Mouse (Mus musculus): ENCODE results near the gene Nmnat2. TPM values are rescaled to one million over a fixed set of nuclear protein-coding genes. Genes with fewer than 3 reads are reported as not detected.

Nmnat2 gene
- polyA plus RNA-seq, 1 experiment from 2014 or later = 0.58 TPM

DNA sequence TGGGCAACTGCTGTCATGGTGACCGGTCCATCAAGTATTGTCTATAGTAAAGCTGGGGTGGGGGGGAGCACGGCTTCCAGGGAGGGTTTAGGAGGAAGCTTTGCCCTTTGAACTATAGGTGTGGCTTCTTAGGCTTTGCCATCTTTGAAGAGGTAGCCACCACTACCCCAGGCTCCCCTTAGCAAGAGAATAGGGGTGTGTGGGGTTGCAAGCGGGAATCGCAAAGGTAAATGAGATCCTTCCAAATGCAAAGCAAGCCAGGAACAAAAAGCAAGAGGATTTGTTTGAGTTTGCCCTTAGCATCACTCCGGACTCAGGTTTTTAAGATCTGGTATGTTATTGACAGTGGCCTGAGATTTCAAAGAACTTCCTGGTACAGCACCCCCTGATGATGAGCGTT lies 140.5 kb downstream of the Nmnat2 start:
- Histone ChIP-seq H3K9me3 (replicated peaks; ENCODE audit: low read length) (no peaks in the 10 kb centered on the region), H3K27ac (0 out of 2 replicates have a peak overlapping the region, but pooled peaks have one; percentile 62), H3K4me3 (replicated peaks; ENCODE audit: low read depth, low read length) (no peak overlapping the region), H3K4me2 (ENCODE audit: low read length) (no peak overlapping the region), H3K36me3 (ENCODE audit: insufficient read depth, low read length) (no peaks in the 10 kb centered on the region), H3K9ac (ENCODE audit: low read depth, low read length) (no peak overlapping the region), H3K27me3 (ENCODE audit: insufficient read depth, low read length) (no peaks in the 10 kb centered on the region), H3K4me1 (replicated peaks; ENCODE audit: insufficient read depth, low read length) (peaks cover 12% of the 10 kb centered on the region; the same call in 1 of the 2 replicates)
- no peak for ATAC-seq (replicated peaks; ENCODE audit: low FRiP score, low read depth)
- TF ChIP-seq CTCF (IDR thresholded peaks at IDR 0.05; ENCODE audit: low read depth) = no peak
- no peak for DNase-seq (ENCODE audit: low spot score)
- 74% methylated on average over 6 of the region's 6 CpGs for WGBS

DNA sequence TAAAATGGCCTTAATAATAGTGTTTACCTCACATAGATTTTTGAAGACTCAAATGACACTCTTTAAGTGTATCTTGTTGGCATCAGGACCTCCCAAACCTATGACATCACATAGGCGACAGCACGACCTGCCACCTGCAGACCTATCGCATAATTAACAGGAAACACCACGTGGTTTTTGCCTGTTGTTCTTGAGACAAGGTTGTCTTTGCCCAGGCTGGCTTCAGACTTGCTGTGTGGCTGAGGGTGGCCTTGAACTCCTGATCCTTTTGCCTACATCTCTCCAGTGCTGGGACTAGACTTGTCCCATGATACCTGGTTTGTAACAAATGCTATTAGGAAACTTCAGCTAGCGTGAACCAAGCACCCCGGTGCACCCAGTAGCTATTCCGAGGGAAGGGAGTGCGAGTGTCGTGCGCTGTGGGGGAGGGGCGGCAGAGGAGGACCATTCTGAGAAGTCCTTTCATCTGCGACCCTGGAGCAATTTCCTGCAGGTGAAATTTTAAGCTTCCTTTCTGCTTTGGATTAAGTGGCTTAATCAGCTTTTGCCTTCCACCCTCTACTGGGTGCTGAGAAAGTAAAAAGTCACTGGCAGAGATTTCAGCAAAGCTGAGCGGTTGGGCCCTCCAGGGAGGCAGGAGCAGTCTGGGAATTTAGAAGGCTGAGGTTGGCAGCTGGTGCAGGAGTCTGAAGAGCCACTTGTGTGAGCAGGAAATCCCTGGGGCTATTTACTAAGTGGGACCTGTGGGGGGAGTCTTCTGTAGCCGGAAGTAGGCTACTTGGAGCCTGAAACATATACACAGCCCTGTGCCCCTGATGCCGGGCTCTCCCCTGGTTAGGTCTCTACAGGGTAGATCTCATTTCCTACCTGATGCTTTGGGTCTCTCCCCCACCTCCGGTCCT lies 141.3 kb downstream of the Nmnat2 start:
- peak; percentile 34 for DNase-seq (ENCODE audit: low spot score)

DNA sequence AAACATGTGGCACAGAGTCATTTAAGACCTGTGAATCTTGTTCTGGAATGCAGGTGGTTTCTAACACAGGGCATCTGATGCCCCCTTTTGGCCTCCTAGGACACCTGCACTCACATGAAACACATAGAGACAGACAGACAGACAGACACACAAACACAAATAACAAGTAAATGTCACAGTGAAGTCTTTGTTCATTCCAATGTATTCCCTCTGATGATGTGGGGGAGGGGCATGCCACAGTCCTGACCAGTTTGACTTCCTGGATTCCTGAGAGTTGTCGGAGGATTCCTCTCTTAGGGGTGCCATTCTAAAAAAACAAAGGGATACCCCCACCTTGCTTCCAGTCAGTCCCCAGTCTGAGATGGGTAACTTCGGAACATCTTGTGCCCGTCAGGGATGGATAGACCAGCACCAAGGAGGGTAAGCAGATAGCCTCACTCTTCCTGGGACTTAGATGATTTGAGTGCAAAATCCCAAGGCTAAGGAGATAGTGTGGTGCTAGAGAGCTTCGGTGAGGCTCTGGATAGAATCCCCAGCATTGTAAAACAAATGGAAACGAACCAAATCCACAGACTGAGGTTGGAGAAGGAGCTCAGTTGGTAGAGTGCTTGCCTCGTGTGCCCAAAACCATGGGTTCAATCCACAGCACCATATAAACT lies 142.4 kb downstream of the Nmnat2 start:
- H3K27ac ChIP-seq = peak overlapping the region; percentile 62
- 93% methylated on average over 6 of the region's 6 CpGs for WGBS
- DNase-seq (ENCODE audit: low spot score) = no peak
- H3K9ac ChIP-seq (ENCODE audit: low read depth, low read length) = no peak overlapping the region
- no peaks in the 10 kb centered on the region for H3K36me3 ChIP-seq (ENCODE audit: insufficient read depth, low read length)
- no peak overlapping the region for H3K4me3 ChIP-seq (replicated peaks; ENCODE audit: low read depth, low read length)
- H3K4me2 ChIP-seq (ENCODE audit: low read length) = no peak overlapping the region
- H3K27me3 ChIP-seq (ENCODE audit: insufficient read depth, low read length) = no peaks in the 10 kb centered on the region
- TF ChIP-seq CTCF (IDR thresholded peaks at IDR 0.05; ENCODE audit: low read depth) = no peak
- no peaks in the 10 kb centered on the region for H3K9me3 ChIP-seq (replicated peaks; ENCODE audit: low read length)
- no peak for ATAC-seq (replicated peaks; ENCODE audit: low FRiP score, low read depth)
- peaks cover under 1% of the 10 kb centered on the region; the same call in 1 of the 2 replicates for H3K4me1 ChIP-seq (replicated peaks; ENCODE audit: insufficient read depth, low read length)

More for the DNA sequence above, 141.3 kb downstream of the Nmnat2 start:
- H3K4me1 ChIP-seq (replicated peaks; ENCODE audit: insufficient read depth, low read length) = peaks cover 9% of the 10 kb centered on the region; the same call in 1 of the 2 replicates
- no peak; the same call in 1 of the 2 replicates for ATAC-seq (replicated peaks; ENCODE audit: low FRiP score, low read depth)
- no peaks in the 10 kb centered on the region for H3K36me3 ChIP-seq (ENCODE audit: insufficient read depth, low read length)
- 19% methylated on average over 16 of the region's 16 CpGs for WGBS
- no peak overlapping the region for H3K4me2 ChIP-seq (ENCODE audit: low read length)
- H3K4me3 ChIP-seq (replicated peaks; ENCODE audit: low read depth, low read length) = no peak overlapping the region
- H3K27ac ChIP-seq = peak overlapping the region; percentile 62
- 0 out of 2 replicates have a peak, but pooled peaks have one; percentile 4 for TF ChIP-seq CTCF (IDR thresholded peaks at IDR 0.05; ENCODE audit: low read depth)
- H3K9ac ChIP-seq (ENCODE audit: low read depth, low read length) = no peak overlapping the region
- no peaks in the 10 kb centered on the region for H3K9me3 ChIP-seq (replicated peaks; ENCODE audit: low read length)
- no peaks in the 10 kb centered on the region for H3K27me3 ChIP-seq (ENCODE audit: insufficient read depth, low read length)

DNA sequence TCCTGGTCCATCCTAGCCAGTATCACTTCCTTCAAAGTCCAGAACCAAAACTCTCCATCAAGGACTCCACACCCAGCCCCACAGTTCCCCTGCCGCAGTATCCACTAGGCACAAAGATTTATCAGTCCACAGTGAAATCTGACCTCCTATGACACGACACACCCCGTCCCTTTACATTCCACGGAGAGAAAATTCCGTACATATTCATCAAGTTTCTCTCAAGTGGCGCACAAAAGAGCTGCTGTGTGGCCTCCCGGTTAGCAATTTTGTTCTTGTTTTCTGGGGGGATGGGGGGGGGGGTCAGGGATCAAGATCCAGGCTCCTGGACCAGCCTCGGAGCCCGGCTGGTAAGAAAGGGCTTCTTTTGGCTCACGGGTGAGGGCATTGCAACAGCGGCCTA lies 143.8 kb downstream of the Nmnat2 start:
- no peak overlapping the region for H3K4me3 ChIP-seq (replicated peaks; ENCODE audit: low read depth, low read length)
- H3K9ac ChIP-seq (ENCODE audit: low read depth, low read length) = no peak overlapping the region
- H3K27me3 ChIP-seq (ENCODE audit: insufficient read depth, low read length) = no peaks in the 10 kb centered on the region
- no peak overlapping the region for H3K27ac ChIP-seq
- no peak overlapping the region for H3K4me2 ChIP-seq (ENCODE audit: low read length)
- ATAC-seq (replicated peaks; ENCODE audit: low FRiP score, low read depth) = no peak
- H3K4me1 ChIP-seq (replicated peaks; ENCODE audit: insufficient read depth, low read length) = no peaks in the 10 kb centered on the region; the same call in 1 of the 2 replicates
- no peaks in the 10 kb centered on the region for H3K36me3 ChIP-seq (ENCODE audit: insufficient read depth, low read length)
- TF ChIP-seq CTCF (IDR thresholded peaks at IDR 0.05; ENCODE audit: low read depth) = no peak
- 48% methylated on average over 11 of the region's 11 CpGs for WGBS
- no peak for DNase-seq (ENCODE audit: low spot score)
- H3K9me3 ChIP-seq (replicated peaks; ENCODE audit: low read length) = no peaks in the 10 kb centered on the region

DNA sequence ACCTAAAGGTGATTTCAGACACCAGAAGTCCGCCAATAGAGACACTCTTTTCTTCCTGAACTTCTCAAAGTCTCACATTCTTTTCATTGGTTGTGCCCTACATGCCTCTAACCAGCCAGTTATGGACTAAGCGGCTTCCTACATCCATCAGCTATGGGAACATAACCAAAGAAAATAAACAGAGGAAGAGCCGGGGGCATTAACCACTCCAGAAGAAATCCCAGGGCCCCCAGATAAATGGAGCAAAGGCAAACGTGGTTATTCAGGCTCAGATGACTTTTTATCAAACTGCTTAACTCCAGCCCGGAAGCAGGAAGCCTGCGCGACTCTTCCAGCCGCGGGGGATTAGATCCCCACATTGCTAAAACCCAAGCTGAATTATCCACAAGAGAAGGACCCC lies 146.1 kb downstream of the Nmnat2 start:
- Histone ChIP-seq H3K4me3 (replicated peaks; ENCODE audit: low read depth, low read length) (no peak overlapping the region), H3K36me3 (ENCODE audit: insufficient read depth, low read length) (no peaks in the 10 kb centered on the region), H3K27ac (peak overlapping the region; percentile 62), H3K4me1 (replicated peaks; ENCODE audit: insufficient read depth, low read length) (no peaks in the 10 kb centered on the region; the same call in 1 of the 2 replicates), H3K9me3 (replicated peaks; ENCODE audit: low read length) (no peaks in the 10 kb centered on the region), H3K4me2 (ENCODE audit: low read length) (0 out of 2 replicates have a peak overlapping the region, but pooled peaks have one; percentile 0), H3K9ac (ENCODE audit: low read depth, low read length) (no peak overlapping the region), H3K27me3 (ENCODE audit: insufficient read depth, low read length) (no peaks in the 10 kb centered on the region)
- 26% methylated on average over 9 of the region's 9 CpGs for WGBS
- ATAC-seq (replicated peaks; ENCODE audit: low FRiP score, low read depth) (no peak), DNase-seq (ENCODE audit: low spot score) (peak; percentile 16)
- no peak for TF ChIP-seq CTCF (IDR thresholded peaks at IDR 0.05; ENCODE audit: low read depth)

DNA sequence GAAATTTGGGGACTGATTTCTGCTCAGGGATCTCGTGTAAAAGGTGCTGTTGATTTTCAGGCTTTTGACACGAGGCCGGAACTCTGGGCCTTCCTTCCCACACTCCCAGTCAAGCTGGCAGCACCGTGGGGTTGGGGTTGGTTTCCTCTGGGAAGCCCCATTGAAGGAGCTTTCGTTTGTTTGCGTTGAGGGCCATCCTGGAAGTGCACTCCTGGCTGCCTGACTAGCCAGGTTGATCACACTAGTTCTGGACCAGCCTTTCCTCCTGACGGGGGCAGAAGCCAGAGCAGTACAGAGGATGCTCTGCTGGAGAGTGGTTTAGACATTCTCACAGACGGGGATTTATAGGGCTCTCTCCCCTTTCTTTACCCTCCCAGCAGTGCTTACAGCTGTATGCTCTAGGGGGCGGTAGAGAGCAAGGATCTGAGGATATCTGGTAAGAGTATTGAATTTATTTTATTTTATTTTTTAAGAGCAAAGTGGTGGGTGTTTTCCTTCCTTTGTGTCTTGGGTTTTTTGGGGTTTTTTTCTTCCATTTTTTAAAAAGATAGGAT lies 146.6 kb downstream of the Nmnat2 start:
- H3K27ac ChIP-seq = peak overlapping the region; percentile 62
- H3K9me3 ChIP-seq (replicated peaks; ENCODE audit: low read length) = no peaks in the 10 kb centered on the region
- TF ChIP-seq CTCF (IDR thresholded peaks at IDR 0.05; ENCODE audit: low read depth) = peak; percentile 80
- no peak for ATAC-seq (replicated peaks; ENCODE audit: low FRiP score, low read depth)
- 41% methylated on average over 9 of the region's 9 CpGs for WGBS
- no peaks in the 10 kb centered on the region for H3K36me3 ChIP-seq (ENCODE audit: insufficient read depth, low read length)
- no peak overlapping the region for H3K9ac ChIP-seq (ENCODE audit: low read depth, low read length)
- no peak overlapping the region for H3K4me3 ChIP-seq (replicated peaks; ENCODE audit: low read depth, low read length)
- 0 out of 2 replicates have a peak overlapping the region, but pooled peaks have one; percentile 0 for H3K4me2 ChIP-seq (ENCODE audit: low read length)
- no peaks in the 10 kb centered on the region for H3K27me3 ChIP-seq (ENCODE audit: insufficient read depth, low read length)
- peak; percentile 83 for DNase-seq (ENCODE audit: low spot score)
- no peaks in the 10 kb centered on the region; the same call in 1 of the 2 replicates for H3K4me1 ChIP-seq (replicated peaks; ENCODE audit: insufficient read depth, low read length)
